Mouse (Mus musculus) MEL (cell line): ENCODE measurements around the gene Kctd6. TPM values are rescaled to one million over a fixed set of nuclear protein-coding genes. Genes with fewer than 3 reads are reported as not detected.

Source experiments
- DNase-seq: peaks from one replicate; pipeline ENCODE4 v3.0.0; 2011; ENCODE audit warnings: low read depth, low spot score
- H3K27ac ChIP-seq: 2 replicates; pipeline ENCODE4 v1.5.1; 2012; ENCODE audit warnings: low read depth, mild to moderate bottlenecking, control low read depth, low read length, moderate library complexity; ENCODE audit not compliant: control insufficient read depth
- H3K27me3 ChIP-seq, 2 experiments: fragments of 150-350 bp in 1 of 2; sonication (generic) in 1 of 2; 2 replicates each; pipeline ENCODE4 v1.6.1; 2012; ENCODE audit warnings: low read length in 2 of 2, mild to moderate bottlenecking in 2 of 2, improper control_type of control experiment in 1 of 2, moderate library complexity in 1 of 2; ENCODE audit not compliant: insufficient read depth in 2 of 2, control insufficient read depth in 1 of 2
- H3K36me3 ChIP-seq, 2 experiments: 2 replicates each; pipeline ENCODE4 v1.6.1; 2012 to 2014; ENCODE audit warnings: low read length in 2 of 2, improper control_type of control experiment in 1 of 2, inconsistent platforms in 1 of 2, mild to moderate bottlenecking in 1 of 2; ENCODE audit not compliant: insufficient read depth in 2 of 2, control insufficient read depth in 1 of 2
- H3K4me1 ChIP-seq, 2 experiments: fragments of 150-350 bp in 1 of 2; sonication (generic) in 1 of 2; 2 replicates each; pipeline ENCODE4 v1.6.1; 2012; ENCODE audit warnings: low read length in 2 of 2, improper control_type of control experiment in 1 of 2, mild to moderate bottlenecking in 1 of 2; ENCODE audit not compliant: insufficient read depth in 2 of 2, control insufficient read depth in 1 of 2
- H3K4me3 ChIP-seq, 2 experiments: fragments of 150-350 bp in 1 of 2; sonication (generic) in 1 of 2; 2 replicates each; pipeline ENCODE4 v1.5.1; 2012; ENCODE audit warnings: low read depth in 2 of 2, low read length in 2 of 2, mild to moderate bottlenecking in 2 of 2, moderate library complexity in 2 of 2, control low read depth in 1 of 2, improper control_type of control experiment in 1 of 2; ENCODE audit not compliant: control insufficient read depth in 1 of 2, insufficient read depth in 1 of 2
- H3K79me2 ChIP-seq: 2 replicates; pipeline ENCODE4 v1.6.1; 2012; ENCODE audit warnings: mild to moderate bottlenecking, low read length, moderate library complexity; ENCODE audit not compliant: control insufficient read depth, poor library complexity, insufficient read depth
- H3K9ac ChIP-seq: 2 replicates; pipeline ENCODE4 v1.6.1; 2012; ENCODE audit warnings: low read depth, mild to moderate bottlenecking, control low read depth, low read length, moderate library complexity; ENCODE audit not compliant: control insufficient read depth, poor library complexity, severe bottlenecking
- H3K9me3 ChIP-seq: fragments of 150-350 bp; sonication (generic); replicated peaks from 2 replicates; pipeline ENCODE4 v1.6.1; 2012; ENCODE audit warnings: mild to moderate bottlenecking, low read length, improper control_type of control experiment, moderate library complexity; ENCODE audit not compliant: insufficient read depth
- BHLHE40 ChIP-seq: IDR thresholded peaks from 2 replicates; pipeline ENCODE4 v1.6.1; 2012; ENCODE audit warnings: low read depth, mild to moderate bottlenecking, inconsistent platforms, low read length, improper control_type of control experiment, borderline replicate concordance
- CTCF ChIP-seq, 3 experiments: IDR thresholded peaks in 2 of 3; conservative IDR thresholded peaks in 1 of 3; 2 replicates each; pipeline ENCODE4 v1.5.1; 2011 to 2012; ENCODE audit warnings: low read length in 3 of 3, low read depth in 2 of 3, mild to moderate bottlenecking in 2 of 3, improper control_type of control experiment in 1 of 3, inconsistent platforms in 1 of 3, mixed read lengths in 1 of 3, moderate library complexity in 1 of 3; ENCODE audit not compliant: control insufficient read depth in 1 of 3, insufficient read depth in 1 of 3, poor library complexity in 1 of 3, severe bottlenecking in 1 of 3
- ETS1 ChIP-seq: IDR thresholded peaks from 2 replicates; pipeline ENCODE4 v1.6.1; 2012; ENCODE audit warnings: low read depth, mild to moderate bottlenecking, inconsistent platforms, low read length, improper control_type of control experiment, moderate library complexity
- JUND ChIP-seq: IDR thresholded peaks from 2 replicates; pipeline ENCODE4 v1.6.1; 2011; ENCODE audit warnings: low read depth, mild to moderate bottlenecking, improper control_type of control experiment, low read length
- MAX ChIP-seq: IDR thresholded peaks from 2 replicates; pipeline ENCODE4 v1.6.1; 2011; ENCODE audit warnings: low read length, improper control_type of control experiment
- MAZ ChIP-seq: IDR thresholded peaks from 2 replicates; pipeline ENCODE4 v1.6.1; 2012; ENCODE audit warnings: low read depth, mild to moderate bottlenecking, inconsistent platforms, low read length, improper control_type of control experiment
- MEF2A ChIP-seq: IDR thresholded peaks from 2 replicates; pipeline ENCODE4 v1.6.1; 2014; ENCODE audit warnings: low read depth, mild to moderate bottlenecking, inconsistent platforms, low read length, improper control_type of control experiment; ENCODE audit not compliant: poor library complexity, insufficient replicate concordance, severe bottlenecking; ENCODE audit errors: extremely low read depth
- MXI1 ChIP-seq: IDR thresholded peaks from 2 replicates; pipeline ENCODE4 v1.6.1; 2011; ENCODE audit warnings: mild to moderate bottlenecking, low read depth, low read length, improper control_type of control experiment
- NELFE ChIP-seq: IDR thresholded peaks from 2 replicates; pipeline ENCODE4 v1.6.1; 2011; ENCODE audit warnings: low read depth, low read length, improper control_type of control experiment
- NRF1 ChIP-seq: IDR thresholded peaks from 2 replicates; pipeline ENCODE4 v1.6.1; 2014; ENCODE audit warnings: low read depth, mild to moderate bottlenecking, inconsistent platforms, low read length, improper control_type of control experiment, moderate library complexity; ENCODE audit not compliant: poor library complexity, insufficient read depth, severe bottlenecking
- POLR2A ChIP-seq, 2 experiments: IDR thresholded peaks; 2 replicates each; pipeline ENCODE4 v1.6.1; 2011 to 2012; ENCODE audit warnings: low read length in 2 of 2, mild to moderate bottlenecking in 2 of 2, control low read depth in 1 of 2, improper control_type of control experiment in 1 of 2, low read depth in 1 of 2, moderate library complexity in 1 of 2; ENCODE audit not compliant: control insufficient read depth in 1 of 2, insufficient read depth in 1 of 2, poor library complexity in 1 of 2
- POLR2AphosphoS2 ChIP-seq: IDR thresholded peaks from 2 replicates; pipeline ENCODE4 v1.6.1; 2011; ENCODE audit warnings: low read length, improper control_type of control experiment
- RAD21 ChIP-seq: IDR thresholded peaks from 2 replicates; pipeline ENCODE4 v1.6.1; 2011; ENCODE audit warnings: mild to moderate bottlenecking, low read depth, low read length, improper control_type of control experiment
- SIN3A ChIP-seq: IDR thresholded peaks from 2 replicates; pipeline ENCODE4 v1.6.1; 2012; ENCODE audit warnings: low read length, improper control_type of control experiment, inconsistent platforms
- SMC3 ChIP-seq: IDR thresholded peaks from 2 replicates; pipeline ENCODE4 v1.6.1; 2011; ENCODE audit warnings: low read depth, low read length, improper control_type of control experiment
- TAL1 ChIP-seq: IDR thresholded peaks from 2 replicates; pipeline ENCODE4 v1.6.1; 2012; ENCODE audit warnings: mild to moderate bottlenecking, inconsistent platforms, low read length, moderate library complexity, mixed read lengths
- TCF12 ChIP-seq: IDR thresholded peaks from 2 replicates; pipeline ENCODE4 v1.6.1; 2014; ENCODE audit warnings: low read depth, mild to moderate bottlenecking, inconsistent platforms, low read length, improper control_type of control experiment, moderate library complexity
- UBTF ChIP-seq: IDR thresholded peaks from 2 replicates; pipeline ENCODE4 v1.6.1; 2012; ENCODE audit warnings: low read depth, mild to moderate bottlenecking, inconsistent platforms, low read length, improper control_type of control experiment, moderate library complexity, borderline replicate concordance; ENCODE audit not compliant: insufficient read depth
- USF1 ChIP-seq: IDR thresholded peaks from 2 replicates; pipeline ENCODE4 v1.6.1; 2014; ENCODE audit warnings: low read depth, mild to moderate bottlenecking, inconsistent platforms, low read length, improper control_type of control experiment, moderate library complexity
- USF2 ChIP-seq, 2 experiments: IDR thresholded peaks; 2 replicates each; pipeline ENCODE4 v1.6.1; 2011 to 2012; ENCODE audit warnings: improper control_type of control experiment in 2 of 2, low read length in 2 of 2, borderline replicate concordance in 1 of 2, inconsistent platforms in 1 of 2, low read depth in 1 of 2, mild to moderate bottlenecking in 1 of 2; ENCODE audit not compliant: insufficient read depth in 1 of 2
- polyA plus RNA-seq, 2 experiments: library from polyadenylated mRNA; stranded (reverse) in 1 of 2; unstranded in 1 of 2; fragments of >175 nt in 1 of 2; fragments of >200 nt in 1 of 2; gene quantifications; 2 replicates each; pipeline versions ENCODE4 v1.2.1 to v1.2.4; 2012; ENCODE audit warnings: low replicate concordance in 2 of 2, low read depth in 1 of 2; ENCODE audit not compliant: insufficient read length in 2 of 2, insufficient read depth in 1 of 2, missing spikeins in 1 of 2
- total RNA-seq: library from RNA; depleted of rRNA; stranded (reverse); fragments of 300-350 nt; gene quantifications from 2 replicates; pipeline ENCODE4 v1.2.3, GENCODE M21; 2012; rRNA removed

The Kctd6 gene
- 3.6 and 4.2 TPM in 2 replicates for total RNA-seq
- 1 to 10 TPM in 1 of 2 experiments, not detected in 1; 5.5 TPM for polyA plus RNA-seq

GRCm38 (mm10) chr14:8213803-8214224 lies at the start of gene Kctd6:
Kctd6 (plus strand) TSS chr14:8214140.
- Histone ChIP-seq H3K9me3 (no peaks in the 10 kb centered on the region), H3K27ac (peak within 1 kb of the TSS; percentile 66), H3K4me3 (peak within 1 kb of the TSS; percentile 98 to 99), H3K9ac (peak within 1 kb of the TSS; percentile 86), H3K27me3 (peaks cover 0 to 2% of the 10 kb centered on the region in 2 experiments; a peak in 3 of 4 replicates), H3K36me3 (peaks cover 0 to 3% of the 10 kb centered on the region in 2 experiments; a peak in 2 of 4 replicates), H3K79me2 (peaks cover 10% of the 10 kb centered on the region), H3K4me1 (0 out of 4 replicates have a peak, but pooled peaks cover 0 to 3% of the 10 kb centered on the region in 2 experiments)
- DNase-seq: peak; percentile 94
- no peak for TF ChIP-seq TAL1
- TF ChIP-seq MEF2A: no peak
- TF ChIP-seq MXI1: peak; percentile 45; the same call in 1 of the 2 replicates
- TF ChIP-seq JUND: no peak
- peak; percentile 28; the same call in 1 of the 2 replicates for TF ChIP-seq NRF1
- TF ChIP-seq SMC3: peak; percentile 27
- no peak; the same call in 1 of the 2 replicates for TF ChIP-seq NELFE
- peak; percentile 64; the same call in 1 of the 2 replicates for TF ChIP-seq MAZ
- peak; percentile 88 for TF ChIP-seq UBTF
- no peak for TF ChIP-seq USF2 (IDR thresholded peaks at IDR 0.05; ENCODE audit: borderline replicate concordance in 1 of 2, insufficient read depth in 1 of 2, low read depth in 1 of 2, low read length in 2 of 2)
- TF ChIP-seq TCF12: peak; percentile 43
- TF ChIP-seq RAD21: 0 out of 2 replicates have a peak, but pooled peaks have one; percentile 2
- TF ChIP-seq CTCF (IDR thresholded peaks at IDR 0.05 in 2 of 3, conservative IDR thresholded peaks at IDR 0.05 in 1 of 3; ENCODE audit: control insufficient read depth in 1 of 3, insufficient read depth in 1 of 3, low read depth in 2 of 3, low read length in 3 of 3, poor library complexity in 1 of 3, severe bottlenecking in 1 of 3): peak in 2 of 3 experiments; percentile 71 to 85; a peak in 5 of 6 replicates
- no peak for TF ChIP-seq SIN3A
- TF ChIP-seq USF1: no peak
- TF ChIP-seq POLR2A (IDR thresholded peaks at IDR 0.05; ENCODE audit: control insufficient read depth in 1 of 2, insufficient read depth in 1 of 2, low read depth in 1 of 2, low read length in 2 of 2, poor library complexity in 1 of 2): peak in 1 of 2 experiments; percentile 31; a peak in 2 of 4 replicates
- TF ChIP-seq MAX: 0 out of 2 replicates have a peak, but pooled peaks have one; percentile 23
- TF ChIP-seq ETS1: no peak

DNA sequence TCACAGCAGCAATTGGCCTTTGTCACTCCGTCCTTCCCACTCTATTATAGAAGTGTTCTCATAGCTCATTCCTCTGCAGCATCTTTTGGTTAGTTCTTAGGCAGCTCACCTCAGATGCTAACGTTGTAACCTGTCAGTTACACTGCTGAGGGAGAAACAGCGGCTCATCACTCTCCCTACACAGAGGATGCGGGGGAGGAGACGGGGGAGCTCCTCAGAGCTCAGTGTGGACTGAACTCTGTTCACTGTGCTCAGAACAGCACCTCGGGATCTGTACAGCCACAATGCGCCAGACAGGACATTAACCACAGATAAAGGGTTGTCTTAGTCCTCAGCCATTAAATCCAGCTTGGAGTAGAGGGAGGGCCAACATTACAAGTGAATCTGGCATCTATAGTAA lies 49.5 kb upstream of the Kctd6 start:
- no peak overlapping the region for H3K4me3 ChIP-seq
- TF ChIP-seq BHLHE40 (no peak), ETS1 (no peak), POLR2AphosphoS2 (no peak)
- TF ChIP-seq, all 39 proteins: peak for 0
- H3K27ac ChIP-seq: no peak overlapping the region
- no peaks in the 10 kb centered on the region for H3K27me3 ChIP-seq
- H3K4me1 ChIP-seq: no peaks in the 10 kb centered on the region
- no peaks in the 10 kb centered on the region for H3K9me3 ChIP-seq
- H3K36me3 ChIP-seq: peaks cover 0 to 3% of the 10 kb centered on the region in 2 experiments; a peak in 3 of 4 replicates
- no peak for DNase-seq
- H3K9ac ChIP-seq: no peak overlapping the region
- H3K79me2 ChIP-seq: no peaks in the 10 kb centered on the region
